Mouse (Mus musculus): ENCODE measurements at regions not wholly inside any gene's neighbourhood (a gene's known extent, or its start where the extent isn't known, plus 50 kb on each side); places are given as distances from the start of the nearest gene placed in this dataset.

GRCm38 (mm10) chr15:97498375-97498774 lies 207.2 kb downstream of the Rpap3 start:
- no peak overlapping the region for H3K27ac ChIP-seq (ENCODE audit: control insufficient read depth, low read depth, low read length)
- no peak overlapping the region for H3K4me3 ChIP-seq (ENCODE audit: control insufficient read depth in 1 of 2, insufficient read depth in 1 of 2, low read depth in 2 of 2, low read length in 2 of 2)
- H3K9me3 ChIP-seq (replicated peaks; ENCODE audit: insufficient read depth, low read length), result no peaks in the 10 kb centered on the region
- DNase-seq (ENCODE audit: low read depth, low spot score), result peak; percentile 34
- peaks cover 0 to 10% of the 10 kb centered on the region in 2 experiments; a peak in 2 of 4 replicates for H3K36me3 ChIP-seq (ENCODE audit: control insufficient read depth in 1 of 2, insufficient read depth in 2 of 2, low read length in 2 of 2)
- H3K27me3 ChIP-seq (ENCODE audit: control insufficient read depth in 1 of 2, insufficient read depth in 2 of 2, low read length in 2 of 2), result peaks cover 0 to 1% of the 10 kb centered on the region in 2 experiments; a peak in 1 of 4 replicates
- H3K79me2 ChIP-seq (ENCODE audit: control insufficient read depth, insufficient read depth, low read length, poor library complexity), result no peaks in the 10 kb centered on the region
- TF ChIP-seq NRF1 (IDR thresholded peaks at IDR 0.05; ENCODE audit: insufficient read depth, low read depth, low read length, poor library complexity, severe bottlenecking), result no peak
- TF ChIP-seq USF2 (IDR thresholded peaks at IDR 0.05; ENCODE audit: borderline replicate concordance in 1 of 2, insufficient read depth in 1 of 2, low read depth in 1 of 2, low read length in 2 of 2), result no peak
- no peak for TF ChIP-seq E2F4 (IDR thresholded peaks at IDR 0.05; ENCODE audit: borderline replicate concordance, low read depth, low read length)
- TF ChIP-seq POLR2AphosphoS2 (IDR thresholded peaks at IDR 0.05; ENCODE audit: low read length), result no peak
- no peak for TF ChIP-seq POLR2AphosphoS5 (IDR thresholded peaks at IDR 0.05; ENCODE audit: borderline replicate concordance, low read depth, low read length)
- no peak for TF ChIP-seq GABPA (IDR thresholded peaks at IDR 0.05; ENCODE audit: low read depth, low read length)
- no peak for TF ChIP-seq MAZ (IDR thresholded peaks at IDR 0.05; ENCODE audit: low read depth, low read length)
- TF ChIP-seq ZNF384 (IDR thresholded peaks at IDR 0.05; ENCODE audit: low read depth, low read length), result no peak
- no peak for TF ChIP-seq TBP (IDR thresholded peaks at IDR 0.05; ENCODE audit: low read depth, low read length)
- no peak for TF ChIP-seq POLR2A (IDR thresholded peaks at IDR 0.05; ENCODE audit: control insufficient read depth in 1 of 2, insufficient read depth in 1 of 2, low read depth in 1 of 2, low read length in 2 of 2, poor library complexity in 1 of 2)
- no peak for TF ChIP-seq USF1 (IDR thresholded peaks at IDR 0.05; ENCODE audit: low read depth, low read length)
- no peak for TF ChIP-seq ZMIZ1 (IDR thresholded peaks at IDR 0.05; ENCODE audit: low read depth, low read length)
- no peak for TF ChIP-seq RCOR1 (IDR thresholded peaks at IDR 0.05; ENCODE audit: low read depth, low read length)
- no peak for TF ChIP-seq ELF1 (IDR thresholded peaks at IDR 0.05; ENCODE audit: low read depth, low read length)
- TF ChIP-seq RAD21 (IDR thresholded peaks at IDR 0.05; ENCODE audit: low read depth, low read length), result peak; percentile 44
- no peak for TF ChIP-seq HCFC1 (IDR thresholded peaks at IDR 0.05; ENCODE audit: low read depth, low read length)
- no peak for TF ChIP-seq CHD2 (IDR thresholded peaks at IDR 0.05; ENCODE audit: low read length)
- peak; percentile 64 for TF ChIP-seq SMC3 (IDR thresholded peaks at IDR 0.05; ENCODE audit: low read depth, low read length)
- no peak for TF ChIP-seq ZKSCAN1 (IDR thresholded peaks at IDR 0.05; ENCODE audit: low read depth, low read length)
- TF ChIP-seq SIN3A (IDR thresholded peaks at IDR 0.05; ENCODE audit: low read length), result no peak
- peak; percentile 14 to 63 (median 37); a peak in 5 of 6 replicates for TF ChIP-seq CTCF (IDR thresholded peaks at IDR 0.05 in 2 of 3, conservative IDR thresholded peaks at IDR 0.05 in 1 of 3; ENCODE audit: control insufficient read depth in 1 of 3, insufficient read depth in 1 of 3, low read depth in 2 of 3, low read length in 3 of 3, poor library complexity in 1 of 3, severe bottlenecking in 1 of 3)
- TF ChIP-seq MAX (IDR thresholded peaks at IDR 0.05; ENCODE audit: low read length), result no peak
- no peak for TF ChIP-seq MYC (IDR thresholded peaks at IDR 0.05; ENCODE audit: low read depth, low read length)
- no peak for TF ChIP-seq KAT2A (conservative IDR thresholded peaks at IDR 0.05; ENCODE audit: low read depth, low read length)
- TF ChIP-seq MEF2A (IDR thresholded peaks at IDR 0.05; ENCODE audit: extremely low read depth, insufficient replicate concordance, low read depth, low read length, poor library complexity, severe bottlenecking), result no peak
- no peak for TF ChIP-seq ETS1 (IDR thresholded peaks at IDR 0.05; ENCODE audit: low read depth, low read length)
- no peak for TF ChIP-seq CHD1 (IDR thresholded peaks at IDR 0.05; ENCODE audit: low read depth, low read length)
- TF ChIP-seq JUND (IDR thresholded peaks at IDR 0.05; ENCODE audit: low read depth, low read length), result no peak
- no peak for TF ChIP-seq MAFK (IDR thresholded peaks at IDR 0.05; ENCODE audit: borderline replicate concordance, low read depth, low read length)
- peak; percentile 61 for TF ChIP-seq ZC3H11A (IDR thresholded peaks at IDR 0.05; ENCODE audit: low read depth, low read length)
- no peak for TF ChIP-seq MXI1 (IDR thresholded peaks at IDR 0.05; ENCODE audit: low read depth, low read length)
- TF ChIP-seq BHLHE40 (IDR thresholded peaks at IDR 0.05; ENCODE audit: borderline replicate concordance, low read depth, low read length), result no peak
- TF ChIP-seq EP300 (IDR thresholded peaks at IDR 0.05; ENCODE audit: low read depth in 1 of 2, low read length in 2 of 2), result no peak
- no peak overlapping the region for H3K9ac ChIP-seq (ENCODE audit: control insufficient read depth, low read depth, low read length, poor library complexity, severe bottlenecking)
- peaks cover 0 to 13% of the 10 kb centered on the region in 2 experiments; a peak in 2 of 4 replicates for H3K4me1 ChIP-seq (ENCODE audit: control insufficient read depth in 1 of 2, insufficient read depth in 2 of 2, low read length in 2 of 2)

Data from MEL (cell line).